Mouse (Mus musculus) testis, adult 2 months (tissue): ENCODE data around the gene Trpd52l3.

Experiments used
- CTCF ChIP-seq: fragments of 200-500 bp; IDR thresholded peaks from 2 replicates; pipeline ENCODE4 v1.5.1; 2012; ENCODE audit warnings: low read depth, mild to moderate bottlenecking, inconsistent platforms, low read length, moderate library complexity; ENCODE audit not compliant: control insufficient read depth, insufficient read depth, insufficient replicate concordance
- POLR2A ChIP-seq: fragments of 200-500 bp; IDR thresholded peaks from 2 replicates; pipeline ENCODE4 v1.6.1; 2012; ENCODE audit warnings: low read depth, mild to moderate bottlenecking, inconsistent platforms, low read length, moderate library complexity; ENCODE audit not compliant: control insufficient read depth

GRCm38 (mm10) chr19:30016156-30016555 lies 12.6 kb downstream of the Trpd52l3 start:
- TF ChIP-seq CTCF = no peak
- no peak for TF ChIP-seq POLR2A
